Mouse (Mus musculus) C2C12 (cell line): ENCODE data around the gene Ptpru.

Experiments used
- CEBPB ChIP-seq: IDR thresholded peaks from one replicate; pipeline ENCODE4 v1.6.1; 2011; ENCODE audit warnings: low read depth, mild to moderate bottlenecking, control low read depth, moderate library complexity
- CTCF ChIP-seq: IDR thresholded peaks from one replicate; pipeline ENCODE4 v1.5.1; 2011; ENCODE audit not compliant: control insufficient read depth, insufficient read depth, insufficient read length
- MYOG ChIP-seq: IDR thresholded peaks from one replicate; pipeline ENCODE4 v1.6.1; 2011; ENCODE audit not compliant: control insufficient read depth, insufficient read length; ENCODE audit errors: extremely low read depth
- USF1 ChIP-seq: IDR thresholded peaks from one replicate; pipeline ENCODE4 v1.6.1; 2011; ENCODE audit warnings: low read depth, mild to moderate bottlenecking, control low read depth, moderate library complexity

- TF ChIP-seq CTCF (no peak), CEBPB (no peak), USF1 (no peak), MYOG (no peak)
These were observed 114.5 kb downstream of the Ptpru start for GRCm38 (mm10) chr4:131723415-131724080.
